Mouse (Mus musculus) C2C12 (cell line): Measurements from ENCODE around the gene Dcaf6. TPM values are rescaled to one million over a fixed set of nuclear protein-coding genes. Genes with fewer than 3 reads are reported as not detected.
A peak's percentile ranks its signal among the peaks of the same experiment; 100 is the strongest.

Source experiments
- H3K27me3 ChIP-seq: one replicate; pipeline ENCODE4 v1.6.1; 2011; ENCODE audit not compliant: control insufficient read depth, insufficient read depth, insufficient read length
- H3K36me3 ChIP-seq: one replicate; pipeline ENCODE4 v1.6.1; 2011; ENCODE audit not compliant: control insufficient read depth, insufficient read depth
- H3K4me3 ChIP-seq: one replicate; pipeline ENCODE4 v1.5.1; 2011; ENCODE audit warnings: mild to moderate bottlenecking, control low read depth; ENCODE audit not compliant: poor library complexity, insufficient read depth, severe bottlenecking
- H3K79me2 ChIP-seq: one replicate; pipeline ENCODE4 v1.6.1; 2011; ENCODE audit not compliant: control insufficient read depth, insufficient read depth
- H3K79me3 ChIP-seq: one replicate; pipeline ENCODE4 v1.6.1; 2011; ENCODE audit warnings: low read depth, control low read depth
- H3ac ChIP-seq: one replicate; pipeline ENCODE3; 2011; ENCODE audit warnings: low read depth; ENCODE audit not compliant: control insufficient read depth, insufficient read length
- CEBPB ChIP-seq: IDR thresholded peaks from one replicate; pipeline ENCODE4 v1.6.1; 2011; ENCODE audit warnings: low read depth, mild to moderate bottlenecking, control low read depth, moderate library complexity
- CTCF ChIP-seq: IDR thresholded peaks from one replicate; pipeline ENCODE4 v1.5.1; 2011; ENCODE audit not compliant: control insufficient read depth, insufficient read depth, insufficient read length
- FOSL1 ChIP-seq: IDR thresholded peaks from one replicate; pipeline ENCODE4 v1.8.0; 2011; ENCODE audit warnings: mild to moderate bottlenecking, low read length; ENCODE audit not compliant: poor library complexity, insufficient read depth, severe bottlenecking
- MAX ChIP-seq: IDR thresholded peaks from one replicate; pipeline ENCODE4 v1.6.1; 2011; ENCODE audit warnings: mild to moderate bottlenecking, control low read depth
- MYOD1 ChIP-seq: IDR thresholded peaks from one replicate; pipeline ENCODE4 v1.6.1; 2011; ENCODE audit warnings: low read depth; ENCODE audit not compliant: control insufficient read depth, insufficient read length
- MYOG ChIP-seq: IDR thresholded peaks from one replicate; pipeline ENCODE4 v1.6.1; 2011; ENCODE audit not compliant: control insufficient read depth, insufficient read length; ENCODE audit errors: extremely low read depth
- USF1 ChIP-seq: IDR thresholded peaks from one replicate; pipeline ENCODE4 v1.6.1; 2011; ENCODE audit warnings: low read depth, mild to moderate bottlenecking, control low read depth, moderate library complexity
- polyA plus RNA-seq: library from polyadenylated mRNA; unstranded; fragments of >200 nt; fragmentation: generic; extraction: Trizol; gene quantifications from one replicate; pipeline ENCODE4 v1.2.1, GENCODE M21; 2012; ENCODE audit warnings: missing spikeins

Gene Dcaf6
- polyA plus RNA-seq, 1 experiment, result 7.1 TPM

DNA sequence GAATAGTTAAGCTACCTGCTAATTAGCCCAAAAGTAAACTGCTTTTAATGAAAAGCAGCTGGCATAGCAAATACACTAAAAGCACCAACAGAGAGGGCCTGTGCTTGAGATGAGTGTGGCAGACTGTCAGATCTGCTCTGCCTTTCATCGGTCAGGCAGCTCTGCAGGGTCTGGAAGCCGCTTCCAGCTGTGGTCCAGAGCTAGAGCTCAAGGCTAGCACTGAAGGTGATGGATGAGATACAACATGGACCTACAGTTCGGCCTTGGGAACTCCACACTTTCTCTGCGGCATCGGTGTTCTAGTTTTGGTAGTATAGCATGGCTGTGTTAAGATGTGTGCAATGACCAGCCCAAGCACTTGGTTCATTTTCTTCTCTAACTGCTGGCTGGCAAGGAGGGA, 132.4 kb downstream of the Dcaf6 start:
- no peak overlapping the region for H3ac ChIP-seq
- TF ChIP-seq MYOG, result no peak
- TF ChIP-seq FOSL1, result no peak
- no peak for TF ChIP-seq CEBPB
- no peak for TF ChIP-seq MYOD1
- no peak for TF ChIP-seq CTCF
- no peak for TF ChIP-seq MAX
- no peak for TF ChIP-seq USF1
- no peak overlapping the region for H3K4me3 ChIP-seq
- no peaks in the 10 kb centered on the region for H3K27me3 ChIP-seq
- H3K36me3 ChIP-seq, result no peaks in the 10 kb centered on the region
- H3K79me2 ChIP-seq, result no peaks in the 10 kb centered on the region
- H3K79me3 ChIP-seq, result no peaks in the 10 kb centered on the region

DNA sequence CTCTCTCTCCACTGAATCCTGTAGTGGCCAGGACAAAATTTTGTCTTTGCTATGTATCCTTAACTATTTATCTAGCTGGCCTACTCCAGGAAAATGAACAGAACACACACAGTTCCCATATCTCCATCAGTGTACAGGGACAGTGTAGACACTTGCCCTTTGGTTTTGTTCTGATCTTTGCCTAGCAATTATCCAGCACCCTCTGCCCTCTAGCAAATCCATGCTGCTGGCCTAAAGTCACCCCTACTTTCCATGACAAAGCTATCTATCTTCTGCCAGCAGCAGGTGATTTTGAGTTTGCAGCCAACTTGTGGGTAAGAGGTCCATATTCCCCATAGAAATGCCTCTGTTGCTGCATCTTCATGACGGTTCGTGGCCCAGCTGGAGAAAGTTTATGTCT, 132.9 kb downstream of the Dcaf6 start:
- TF ChIP-seq MYOD1, result no peak
- TF ChIP-seq FOSL1, result no peak
- TF ChIP-seq MAX, result no peak
- no peak for TF ChIP-seq MYOG
- no peak for TF ChIP-seq CTCF
- TF ChIP-seq USF1, result no peak
- no peak for TF ChIP-seq CEBPB
- H3K36me3 ChIP-seq, result no peaks in the 10 kb centered on the region
- no peaks in the 10 kb centered on the region for H3K79me2 ChIP-seq

DNA sequence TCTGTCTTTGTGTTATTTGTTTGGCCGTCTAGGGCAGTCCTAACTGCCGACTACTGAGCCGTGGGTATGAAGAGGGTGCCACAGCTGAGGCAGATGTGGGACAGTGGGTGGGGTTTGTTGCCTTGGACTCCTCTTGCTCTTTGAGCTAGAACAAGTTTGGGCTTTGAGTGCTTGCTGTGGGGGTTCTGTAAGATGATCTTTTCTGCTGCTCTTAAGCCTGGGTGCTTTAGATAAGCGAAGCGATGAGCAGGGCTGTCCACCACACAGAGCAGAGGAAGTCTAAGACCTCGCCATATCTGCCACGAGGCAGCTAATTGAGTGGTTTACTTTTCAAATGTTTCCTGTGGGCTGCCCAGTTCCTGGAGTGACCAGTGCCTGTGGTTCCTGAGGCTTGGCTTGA, 137.3 kb downstream of the Dcaf6 start:
- no peaks in the 10 kb centered on the region for H3K79me3 ChIP-seq
- TF ChIP-seq MYOG, result no peak
- no peak for TF ChIP-seq MYOD1
- TF ChIP-seq FOSL1, result no peak
- TF ChIP-seq MAX, result no peak
- TF ChIP-seq CTCF, result no peak
- H3K4me3 ChIP-seq, result no peak overlapping the region
- no peaks in the 10 kb centered on the region for H3K79me2 ChIP-seq
- H3ac ChIP-seq, result no peak overlapping the region
- H3K27me3 ChIP-seq, result no peaks in the 10 kb centered on the region
- H3K36me3 ChIP-seq, result no peaks in the 10 kb centered on the region

More for the DNA sequence above, 132.9 kb downstream of the Dcaf6 start:
- Histone ChIP-seq H3K4me3 (no peak overlapping the region), H3ac (no peak overlapping the region), H3K27me3 (no peaks in the 10 kb centered on the region), H3K79me3 (no peaks in the 10 kb centered on the region)

GRCm38 (mm10) chr1:165321891-165322290, 138.4 kb downstream of the Dcaf6 start:
- Histone ChIP-seq H3K4me3 (no peak overlapping the region), H3K79me2 (no peaks in the 10 kb centered on the region), H3ac (no peak overlapping the region), H3K27me3 (no peaks in the 10 kb centered on the region), H3K36me3 (no peaks in the 10 kb centered on the region), H3K79me3 (no peaks in the 10 kb centered on the region)
- TF ChIP-seq MYOD1 (no peak), CTCF (no peak), MAX (no peak), USF1 (no peak), CEBPB (no peak), FOSL1 (no peak), MYOG (no peak)

DNA sequence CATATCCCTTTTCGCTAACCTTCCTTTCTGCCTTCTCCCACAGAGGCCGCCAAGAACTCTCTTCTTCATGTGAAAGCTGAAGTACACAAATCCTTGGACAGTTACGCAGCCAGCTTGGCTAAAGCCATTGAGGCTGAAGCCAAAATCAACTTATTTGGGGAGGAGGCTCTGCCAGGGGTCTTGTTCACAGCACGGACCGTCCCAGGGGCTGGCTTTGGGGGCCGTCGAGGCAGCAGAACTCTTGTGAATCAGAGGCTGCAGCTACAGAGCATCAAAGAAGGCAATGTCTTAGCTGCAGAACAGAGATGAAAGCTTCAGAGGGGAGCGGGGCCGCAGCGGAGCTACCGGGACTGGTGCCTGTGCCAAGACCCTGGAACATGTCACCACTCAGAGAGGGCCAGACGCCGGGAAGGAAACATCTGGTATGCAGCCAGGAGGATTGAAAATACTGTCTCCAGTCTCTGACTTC, 138.8 kb downstream of the Dcaf6 start:
- no peaks in the 10 kb centered on the region for H3K79me2 ChIP-seq
- no peaks in the 10 kb centered on the region for H3K79me3 ChIP-seq
- no peak overlapping the region for H3ac ChIP-seq
- H3K4me3 ChIP-seq, result no peak overlapping the region
- no peaks in the 10 kb centered on the region for H3K27me3 ChIP-seq
- H3K36me3 ChIP-seq, result no peaks in the 10 kb centered on the region
- TF ChIP-seq MAX, result no peak
- no peak for TF ChIP-seq CEBPB
- no peak for TF ChIP-seq MYOD1
- TF ChIP-seq MYOG, result no peak

- TF ChIP-seq CEBPB, result no peak
- TF ChIP-seq CTCF, result peak; percentile 93
- TF ChIP-seq MYOD1, result no peak
- H3K4me3 ChIP-seq, result no peak overlapping the region
- H3ac ChIP-seq, result no peak overlapping the region
- H3K27me3 ChIP-seq, result no peaks in the 10 kb centered on the region
- no peaks in the 10 kb centered on the region for H3K36me3 ChIP-seq
- H3K79me3 ChIP-seq, result no peaks in the 10 kb centered on the region
- H3K79me2 ChIP-seq, result no peaks in the 10 kb centered on the region
Measured at GRCm38 (mm10) chr1:165320141-165320934, 139.9 kb downstream of the Dcaf6 start.
